Mouse (Mus musculus) CH12.LX (cell line): ENCODE results near the gene Hist2h3c1.
"Not testable (repeated sequence)": the region's sequence is repeated elsewhere in the genome, so short reads cannot be mapped to it uniquely, and the experiment has no call there.

Experiments used
- CTCF ChIP-seq, 2 experiments: IDR thresholded peaks in 1 of 2; conservative IDR thresholded peaks in 1 of 2; 2 replicates each; pipeline ENCODE4 v1.5.1; 2011 to 2012; ENCODE audit warnings: low read depth in 2 of 2, low read length in 2 of 2, improper control_type of control experiment in 1 of 2, inconsistent platforms in 1 of 2, mild to moderate bottlenecking in 1 of 2, moderate library complexity in 1 of 2
- EP300 ChIP-seq: IDR thresholded peaks from 2 replicates; pipeline ENCODE4 v1.6.1; 2011; ENCODE audit warnings: low read length, improper control_type of control experiment
- GABPA ChIP-seq: IDR thresholded peaks from 2 replicates; pipeline ENCODE4 v1.6.1; 2012; ENCODE audit warnings: low read depth, low read length, improper control_type of control experiment, inconsistent platforms; ENCODE audit not compliant: insufficient replicate concordance
- POLR2AphosphoS2 ChIP-seq: IDR thresholded peaks from 2 replicates; pipeline ENCODE4 v1.6.1; 2011; ENCODE audit warnings: low read depth, low read length, improper control_type of control experiment
- TCF12 ChIP-seq: IDR thresholded peaks from 2 replicates; pipeline ENCODE4 v1.6.1; 2014; ENCODE audit warnings: low read depth, mild to moderate bottlenecking, inconsistent platforms, low read length, improper control_type of control experiment
- ZKSCAN1 ChIP-seq: IDR thresholded peaks from 2 replicates; pipeline ENCODE4 v1.6.1; 2012; ENCODE audit warnings: low read depth, inconsistent platforms, low read length, improper control_type of control experiment, borderline replicate concordance
- ZNF384 ChIP-seq: IDR thresholded peaks from 2 replicates; pipeline ENCODE4 v1.6.1; 2012; ENCODE audit warnings: low read depth, low read length, improper control_type of control experiment, inconsistent platforms

DNA sequence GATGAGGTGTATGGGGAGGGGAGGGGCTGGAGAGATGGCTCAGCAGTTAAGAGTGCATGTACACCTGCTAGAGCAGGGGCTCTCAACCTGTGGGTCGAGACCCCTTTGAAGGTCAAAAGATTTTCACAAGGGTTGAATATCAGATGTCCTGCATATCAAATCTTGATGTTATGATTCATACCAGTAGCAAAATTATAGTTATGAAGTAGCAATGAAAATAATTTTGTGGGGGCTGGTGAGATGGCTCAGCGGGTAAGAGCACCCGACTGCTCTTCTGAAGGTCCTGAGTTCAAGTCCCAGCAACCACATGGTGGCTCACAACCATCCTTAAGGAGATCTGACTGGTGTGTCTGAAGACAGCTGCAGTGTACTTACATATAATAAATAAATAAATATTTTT, 44.2 kb downstream of the Hist2h3c1 start:
- not testable (repeated sequence) for TF ChIP-seq EP300; GABPA; CTCF (conservative IDR thresholded peaks at IDR 0.05 in 1 of 2, IDR thresholded peaks at IDR 0.05 in 1 of 2; ENCODE audit: low read depth in 2 of 2, low read length in 2 of 2); ZNF384; TCF12; POLR2AphosphoS2; ZKSCAN1
